Mouse (Mus musculus): ENCODE measurements around the gene Il20. TPM values are rescaled to one million over a fixed set of nuclear protein-coding genes. Genes with fewer than 3 reads are reported as not detected.

Gene Il20
- total RNA-seq (2014; rRNA removed; ENCODE audit: low replicate concordance) = not detected in 2 replicates
- polyA plus RNA-seq (2015; fragmentation: Nextera tagmentation; extraction: Ambion mirVana) = not detected in 2 replicates

DNA sequence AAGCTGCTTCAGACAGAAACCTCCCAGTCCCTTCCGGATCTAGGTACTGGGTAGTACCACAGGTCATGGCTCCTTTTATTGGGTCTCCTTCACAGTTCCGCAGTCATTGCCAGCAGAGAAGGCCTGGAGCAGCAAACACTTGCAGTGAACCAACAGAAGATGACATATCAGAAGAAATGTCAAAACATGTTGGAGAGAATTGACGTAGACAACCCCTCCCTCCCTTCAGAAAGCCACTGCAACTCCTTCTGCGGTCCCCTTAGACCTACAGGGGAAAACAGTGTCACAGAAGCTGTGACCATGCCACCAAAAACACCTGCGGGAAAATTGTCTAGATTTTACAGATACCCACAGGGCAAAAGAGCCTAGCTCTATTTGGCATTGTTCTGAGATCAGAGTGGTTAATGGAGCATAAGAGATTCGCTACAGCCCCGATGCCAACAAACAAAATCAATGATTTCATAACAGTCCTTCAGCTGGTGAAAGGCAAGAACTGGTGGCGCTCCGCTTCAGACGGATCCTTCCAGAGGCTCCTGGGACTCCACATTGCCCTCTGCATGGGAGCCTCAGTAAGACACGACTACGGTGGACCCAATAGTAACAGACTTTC is at the start of gene Il20:
TSS of gene Il20 (minus strand) at position 51 of the 610 bp plus-strand sequence.
- no peaks in the 10 kb centered on the region for H3K27me3 ChIP-seq (ENCODE audit: control insufficient read depth, insufficient read depth, low read length)
- H3K4me3 ChIP-seq (ENCODE audit: low read depth, low read length) = no peak within 1 kb of the TSS
- ATAC-seq (ENCODE audit: insufficient read depth, low read depth) (no peak), DNase-seq (ENCODE audit: low spot score) (no peak)
- H3K36me3 ChIP-seq (replicated peaks; ENCODE audit: control insufficient read depth, insufficient read depth, low read length) = no peaks in the 10 kb centered on the region
- no peak within 1 kb of the TSS for H3K27ac ChIP-seq (ENCODE audit: low read depth)
- 81% methylated on average over 12 of the region's 12 CpGs for WGBS
- H3K9me3 ChIP-seq (replicated peaks; ENCODE audit: control insufficient read depth, low read length) = no peaks in the 10 kb centered on the region
- no peak within 1 kb of the TSS for H3K9ac ChIP-seq (replicated peaks; ENCODE audit: low read depth, low read length)
- no peak within 1 kb of the TSS for H3K4me2 ChIP-seq (ENCODE audit: low read depth, low read length)
- no peaks in the 10 kb centered on the region for H3K4me1 ChIP-seq (ENCODE audit: control insufficient read depth, insufficient read depth)
- TF ChIP-seq EP300 (IDR thresholded peaks at IDR 0.05; ENCODE audit: low read depth) (no peak), CTCF (IDR thresholded peaks at IDR 0.05; ENCODE audit: low read depth) (no peak)

DNA sequence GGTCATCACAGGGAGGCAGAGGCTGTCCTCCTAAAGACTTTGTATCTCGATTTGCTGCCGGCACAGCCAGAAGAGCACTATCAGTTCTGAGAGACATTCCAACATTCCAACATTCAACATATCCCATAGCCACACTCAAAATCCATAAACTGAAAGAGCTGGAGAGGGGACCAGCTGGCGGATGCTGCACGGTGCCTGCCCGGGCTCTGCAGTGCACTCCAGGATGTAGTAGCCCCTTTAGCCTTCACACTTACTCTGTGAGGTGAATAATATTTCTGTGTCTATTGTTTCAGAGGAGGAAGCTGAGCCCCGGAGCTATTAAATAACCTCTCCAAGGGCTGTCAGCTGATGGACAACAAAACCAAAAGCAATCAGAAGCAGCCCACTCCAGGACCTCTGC is 35.7 kb upstream of the Il20 start:
- no peaks in the 10 kb centered on the region for H3K9me3 ChIP-seq (replicated peaks; ENCODE audit: control insufficient read depth, low read length)
- no peaks in the 10 kb centered on the region for H3K36me3 ChIP-seq (replicated peaks; ENCODE audit: control insufficient read depth, insufficient read depth, low read length)
- H3K4me1 ChIP-seq (ENCODE audit: control insufficient read depth, insufficient read depth) = no peaks in the 10 kb centered on the region
- H3K27ac ChIP-seq (ENCODE audit: low read depth) = no peak overlapping the region
- no peak overlapping the region for H3K9ac ChIP-seq (replicated peaks; ENCODE audit: low read depth, low read length)
- WGBS = 20% methylated on average over 6 of the region's 6 CpGs
- ATAC-seq (ENCODE audit: insufficient read depth, low read depth) = no peak
- TF ChIP-seq CTCF (IDR thresholded peaks at IDR 0.05; ENCODE audit: low read depth) = no peak
- TF ChIP-seq EP300 (IDR thresholded peaks at IDR 0.05; ENCODE audit: low read depth) = no peak
- H3K4me3 ChIP-seq (ENCODE audit: low read depth, low read length) = no peak overlapping the region
- H3K27me3 ChIP-seq (ENCODE audit: control insufficient read depth, insufficient read depth, low read length) = no peaks in the 10 kb centered on the region
- no peak overlapping the region for H3K4me2 ChIP-seq (ENCODE audit: low read depth, low read length)
- no peak for DNase-seq (ENCODE audit: low spot score)

DNA sequence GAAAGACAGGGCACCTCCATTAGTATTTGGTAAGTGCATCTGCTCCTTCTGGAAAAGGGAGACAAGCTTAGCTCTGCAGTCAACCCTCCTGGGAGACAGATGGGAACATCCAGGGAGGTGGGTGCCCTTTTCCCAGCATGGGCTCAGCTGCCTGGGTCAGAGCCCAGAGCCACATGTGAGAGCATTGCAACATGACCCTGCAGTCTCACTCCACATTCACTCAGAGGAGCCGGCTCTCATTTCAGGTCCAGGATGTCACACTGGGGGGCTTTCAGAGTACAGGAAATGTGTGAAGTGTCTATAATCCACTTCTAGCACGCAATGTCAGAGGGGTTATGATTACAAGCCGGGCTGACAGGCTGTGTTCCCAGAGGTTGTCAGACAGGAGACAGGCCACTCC is 30.6 kb upstream of the Il20 start:
- no peak for DNase-seq (ENCODE audit: low spot score)
- H3K27me3 ChIP-seq (ENCODE audit: control insufficient read depth, insufficient read depth, low read length) = no peaks in the 10 kb centered on the region
- ATAC-seq (ENCODE audit: insufficient read depth, low read depth) = no peak
- WGBS = 25% methylated on average over 3 of the region's 3 CpGs
- no peaks in the 10 kb centered on the region for H3K9me3 ChIP-seq (replicated peaks; ENCODE audit: control insufficient read depth, low read length)
- no peak overlapping the region for H3K9ac ChIP-seq (replicated peaks; ENCODE audit: low read depth, low read length)
- H3K36me3 ChIP-seq (replicated peaks; ENCODE audit: control insufficient read depth, insufficient read depth, low read length) = no peaks in the 10 kb centered on the region
- TF ChIP-seq CTCF (IDR thresholded peaks at IDR 0.05; ENCODE audit: low read depth) (no peak), EP300 (IDR thresholded peaks at IDR 0.05; ENCODE audit: low read depth) (no peak)
- no peaks in the 10 kb centered on the region for H3K4me1 ChIP-seq (ENCODE audit: control insufficient read depth, insufficient read depth)
- H3K4me2 ChIP-seq (ENCODE audit: low read depth, low read length) = no peak overlapping the region
- H3K27ac ChIP-seq (ENCODE audit: low read depth) = no peak overlapping the region
- no peak overlapping the region for H3K4me3 ChIP-seq (ENCODE audit: low read depth, low read length)

DNA sequence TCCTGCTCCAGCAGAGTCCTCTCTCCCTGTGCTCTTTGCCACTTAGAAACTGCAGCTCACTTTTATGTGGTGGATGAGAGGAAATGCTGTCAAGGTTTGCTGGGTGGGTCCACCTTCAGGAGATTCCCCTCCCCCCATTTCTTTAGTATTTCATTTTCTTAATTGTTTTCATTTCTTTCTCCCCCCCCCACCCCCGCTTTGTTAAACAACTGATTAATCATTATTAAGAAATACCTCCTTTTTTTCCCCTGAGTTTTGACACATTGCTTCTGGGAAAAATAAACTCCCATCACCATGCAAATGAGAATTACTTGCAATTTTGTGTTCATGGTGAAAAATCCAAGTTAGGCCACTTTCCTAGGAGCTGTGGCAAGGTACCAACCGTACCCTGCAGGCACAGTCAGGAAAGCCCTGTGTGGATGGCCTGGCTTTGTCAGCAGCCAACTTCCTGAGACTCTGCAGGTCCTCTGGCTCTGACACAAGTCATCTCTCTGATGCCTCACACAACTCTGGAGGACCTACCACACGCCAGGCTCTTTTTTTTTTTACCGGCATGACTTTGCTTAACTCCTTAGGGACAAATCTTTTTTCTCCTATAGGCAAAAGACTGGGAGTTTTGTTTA is 28.9 kb upstream of the Il20 start, which contains the start of gene Il19:
TSS of gene Il19 (minus strand) at position 51 of the 623 bp plus-strand sequence.
- Histone ChIP-seq H3K36me3 (replicated peaks; ENCODE audit: control insufficient read depth, insufficient read depth, low read length) (no peaks in the 10 kb centered on the region), H3K9ac (replicated peaks; ENCODE audit: low read depth, low read length) (no peak within 1 kb of the TSS), H3K4me2 (ENCODE audit: low read depth, low read length) (no peak within 1 kb of the TSS), H3K27me3 (ENCODE audit: control insufficient read depth, insufficient read depth, low read length) (no peaks in the 10 kb centered on the region), H3K4me3 (ENCODE audit: low read depth, low read length) (no peak within 1 kb of the TSS), H3K9me3 (replicated peaks; ENCODE audit: control insufficient read depth, low read length) (no peaks in the 10 kb centered on the region), H3K27ac (ENCODE audit: low read depth) (no peak within 1 kb of the TSS), H3K4me1 (ENCODE audit: control insufficient read depth, insufficient read depth) (no peaks in the 10 kb centered on the region)
- TF ChIP-seq CTCF (IDR thresholded peaks at IDR 0.05; ENCODE audit: low read depth) = no peak
- no peak for TF ChIP-seq EP300 (IDR thresholded peaks at IDR 0.05; ENCODE audit: low read depth)
- 43% methylated on average over 4 of the region's 4 CpGs for WGBS
- DNase-seq (ENCODE audit: low spot score) (no peak), ATAC-seq (ENCODE audit: insufficient read depth, low read depth) (no peak)

DNA sequence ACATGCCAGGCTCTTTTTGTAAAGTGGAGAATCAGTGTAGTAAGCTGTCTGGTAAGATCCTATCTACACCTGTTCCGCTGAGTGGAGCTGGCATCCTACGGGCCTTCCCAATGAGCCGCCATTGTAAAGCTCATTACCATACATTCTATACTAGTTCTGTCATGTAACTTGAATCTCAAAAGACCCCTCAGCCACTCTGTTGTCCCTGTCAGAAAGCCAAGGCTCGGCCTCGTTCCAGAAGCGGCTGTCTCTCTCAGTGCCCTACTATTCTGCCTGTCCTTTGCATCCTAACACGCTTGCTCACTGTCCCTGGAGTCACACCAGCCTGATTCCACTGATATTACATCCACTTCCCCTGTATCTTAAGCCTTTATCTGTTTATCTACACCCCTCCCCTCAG is 26.9 kb upstream of the Il20 start:
- Histone ChIP-seq H3K36me3 (replicated peaks; ENCODE audit: control insufficient read depth, insufficient read depth, low read length) (no peaks in the 10 kb centered on the region), H3K9me3 (replicated peaks; ENCODE audit: control insufficient read depth, low read length) (no peaks in the 10 kb centered on the region), H3K9ac (replicated peaks; ENCODE audit: low read depth, low read length) (no peak overlapping the region), H3K4me3 (ENCODE audit: low read depth, low read length) (no peak overlapping the region), H3K4me2 (ENCODE audit: low read depth, low read length) (no peak overlapping the region), H3K27ac (ENCODE audit: low read depth) (no peak overlapping the region), H3K27me3 (ENCODE audit: control insufficient read depth, insufficient read depth, low read length) (no peaks in the 10 kb centered on the region), H3K4me1 (ENCODE audit: control insufficient read depth, insufficient read depth) (no peaks in the 10 kb centered on the region)
- DNase-seq (ENCODE audit: low spot score) (no peak), ATAC-seq (ENCODE audit: insufficient read depth, low read depth) (no peak)
- no peak for TF ChIP-seq EP300 (IDR thresholded peaks at IDR 0.05; ENCODE audit: low read depth)
- TF ChIP-seq CTCF (IDR thresholded peaks at IDR 0.05; ENCODE audit: low read depth) = no peak
- WGBS = 81% methylated on average over 7 of the region's 7 CpGs
